Mouse (Mus musculus) small intestine, adult 2 months (tissue): ENCODE measurements around the gene Antxr2.

Experiments used
- CTCF ChIP-seq: fragments of 200-500 bp; IDR thresholded peaks from 2 replicates; pipeline ENCODE4 v1.5.1; 2012; ENCODE audit warnings: low read depth, mild to moderate bottlenecking, control low read depth, inconsistent platforms, low read length, moderate library complexity, mixed read lengths; ENCODE audit not compliant: insufficient replicate concordance, insufficient read length; ENCODE audit errors: extremely low read depth
- POLR2A ChIP-seq: fragments of 200-500 bp; IDR thresholded peaks from 2 replicates; pipeline ENCODE4 v1.6.1; 2012; ENCODE audit warnings: low read depth, mild to moderate bottlenecking, control low read depth, inconsistent platforms, low read length, moderate library complexity

DNA sequence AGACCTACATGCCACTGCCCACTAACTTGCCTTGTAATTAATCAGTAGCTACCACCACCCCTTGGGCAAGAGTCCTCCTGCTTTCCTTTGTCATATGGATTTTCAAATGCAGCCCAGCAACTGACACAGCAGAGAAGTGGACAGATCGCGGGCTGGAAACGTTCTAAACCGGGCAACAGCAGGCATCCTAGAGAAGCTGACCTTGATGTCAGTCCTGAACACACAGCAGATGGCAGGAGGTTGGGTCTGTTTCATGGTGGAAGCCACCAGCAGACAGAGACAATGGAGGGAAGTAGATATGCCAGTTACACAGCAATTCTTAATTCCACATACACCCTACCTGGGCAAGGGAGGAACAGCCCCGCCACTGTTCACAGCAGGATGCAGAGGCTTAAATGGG is 131.5 kb downstream of the Antxr2 start:
- TF ChIP-seq CTCF (no peak), POLR2A (no peak)
